Mouse (Mus musculus) small intestine, adult 2 months (tissue): Measurements from ENCODE around the gene Kirrel3. TPM values are rescaled to one million over a fixed set of nuclear protein-coding genes. Genes with fewer than 3 reads are reported as not detected.

ENCODE experiments used
- H3K27ac ChIP-seq: fragments of 200-500 bp; 2 replicates; pipeline ENCODE4 v1.5.1; 2012; ENCODE audit warnings: low read depth, low read length, control low read depth, inconsistent platforms; ENCODE audit not compliant: insufficient read depth
- H3K27me3 ChIP-seq: fragments of 200-500 bp; 2 replicates; pipeline ENCODE4 v1.6.1; 2012; ENCODE audit warnings: mild to moderate bottlenecking, moderate library complexity, low read length, inconsistent platforms; ENCODE audit not compliant: control insufficient read depth, insufficient read depth
- H3K36me3 ChIP-seq: fragments of 200-500 bp; 2 replicates; pipeline ENCODE4 v1.6.1; 2012; ENCODE audit warnings: mild to moderate bottlenecking, low read length, control low read depth, inconsistent platforms; ENCODE audit not compliant: control insufficient read depth, insufficient read depth
- H3K4me1 ChIP-seq: fragments of 200-500 bp; 2 replicates; pipeline ENCODE4 v1.6.1; 2012; ENCODE audit warnings: low read length, inconsistent platforms, mixed read lengths; ENCODE audit not compliant: control insufficient read depth, insufficient read depth, insufficient read length
- H3K4me3 ChIP-seq: fragments of 200-500 bp; 2 replicates; pipeline ENCODE4 v1.5.1; 2012; ENCODE audit warnings: low read depth, mild to moderate bottlenecking, control low read depth, inconsistent platforms, low read length, moderate library complexity
- CTCF ChIP-seq: fragments of 200-500 bp; IDR thresholded peaks from 2 replicates; pipeline ENCODE4 v1.5.1; 2012; ENCODE audit warnings: low read depth, mild to moderate bottlenecking, control low read depth, inconsistent platforms, low read length, moderate library complexity, mixed read lengths; ENCODE audit not compliant: insufficient replicate concordance, insufficient read length; ENCODE audit errors: extremely low read depth
- POLR2A ChIP-seq: fragments of 200-500 bp; IDR thresholded peaks from 2 replicates; pipeline ENCODE4 v1.6.1; 2012; ENCODE audit warnings: low read depth, mild to moderate bottlenecking, control low read depth, inconsistent platforms, low read length, moderate library complexity
- whole genome bisulfite sequencing: fragments of 180-500 bp; shearing (Covaris S2); methylation state at CpG from one replicate; pipeline ENCODE4 v1.1.7; 2018; 5-methylcytosine and 5-hydroxymethylcytosine counted together
- polyA plus RNA-seq: library from polyadenylated mRNA; depleted of rRNA; stranded (reverse); fragments of >200 nt; gene quantifications from 2 replicates; pipeline ENCODE4 v1.2.3, GENCODE M21; 2012

Gene Kirrel3
- polyA plus RNA-seq, 1 experiment, result 0.22 TPM

GRCm38 (mm10) chr9:34887196-34887595 is 401.5 kb downstream of the Kirrel3 start:
- no peak for TF ChIP-seq CTCF
- TF ChIP-seq POLR2A, result no peak
- Histone ChIP-seq H3K27ac (no peak overlapping the region), H3K4me3 (no peak overlapping the region), H3K36me3 (no peaks in the 10 kb centered on the region), H3K4me1 (no peaks in the 10 kb centered on the region), H3K27me3 (no peaks in the 10 kb centered on the region)
- WGBS, result 39% methylated on average over 2 of the region's 2 CpGs

DNA sequence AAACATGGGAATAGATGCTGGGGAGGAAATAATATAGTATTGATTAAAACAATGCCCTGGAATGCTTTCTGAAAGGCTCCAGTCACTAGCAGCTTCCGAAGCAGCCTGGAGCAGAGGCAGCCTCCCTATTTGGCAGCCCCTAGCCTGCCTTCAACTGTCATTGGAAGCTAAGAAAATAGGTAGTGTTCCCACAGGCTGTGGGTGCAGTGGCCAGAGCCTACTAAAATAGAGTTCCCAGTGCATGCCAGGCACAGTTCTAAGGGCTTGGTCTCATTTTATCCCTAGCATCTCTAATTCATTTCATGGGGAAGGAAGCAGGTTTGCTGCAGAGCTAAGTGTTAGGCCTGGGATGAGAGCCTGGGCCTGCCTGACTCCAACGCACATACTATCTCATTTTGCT is 402.6 kb downstream of the Kirrel3 start:
- Histone ChIP-seq H3K4me1 (no peaks in the 10 kb centered on the region), H3K27me3 (no peaks in the 10 kb centered on the region), H3K27ac (no peak overlapping the region), H3K36me3 (no peaks in the 10 kb centered on the region), H3K4me3 (no peak overlapping the region)
- TF ChIP-seq POLR2A, result no peak
- no peak for TF ChIP-seq CTCF
- 91% methylated on average over 2 of the region's 2 CpGs for WGBS

- TF ChIP-seq CTCF (no peak), POLR2A (no peak)
- Histone ChIP-seq H3K4me1 (no peaks in the 10 kb centered on the region), H3K27me3 (no peaks in the 10 kb centered on the region), H3K27ac (no peak overlapping the region), H3K36me3 (no peaks in the 10 kb centered on the region), H3K4me3 (no peak overlapping the region)
- 82% methylated on average over 4 of the region's 4 CpGs for WGBS
Measured at GRCm38 (mm10) chr9:34901216-34901615, 415.5 kb downstream of the Kirrel3 start.

- no peak overlapping the region for H3K4me3 ChIP-seq
- 64% methylated on average over 2 of the region's 2 CpGs for WGBS
Measured at GRCm38 (mm10) chr9:34901888-34902287, 416.2 kb downstream of the Kirrel3 start.

DNA sequence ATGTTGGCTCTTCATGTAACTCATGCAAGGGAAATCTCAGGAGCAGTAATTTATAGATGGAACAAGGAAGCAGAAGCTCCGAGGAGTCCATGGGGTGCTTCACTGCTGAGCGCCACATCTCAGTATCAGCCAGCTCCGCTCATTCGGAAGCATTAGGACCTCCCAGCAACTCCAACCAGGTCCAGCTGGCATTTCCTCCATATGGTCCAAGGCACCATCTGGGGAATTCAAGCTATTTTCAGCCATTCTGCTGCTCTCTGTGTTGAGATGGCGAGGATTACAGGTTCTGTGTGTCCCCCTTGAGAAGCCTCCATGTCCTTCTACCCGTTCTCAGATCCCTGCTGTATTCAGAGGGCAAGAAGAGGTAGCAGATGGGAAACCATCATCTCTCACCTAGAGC is 419.5 kb downstream of the Kirrel3 start:
- H3K36me3 ChIP-seq, result no peaks in the 10 kb centered on the region
- no peak for TF ChIP-seq CTCF
- no peak for TF ChIP-seq POLR2A
- no peaks in the 10 kb centered on the region for H3K27me3 ChIP-seq
- H3K4me1 ChIP-seq, result no peaks in the 10 kb centered on the region
- H3K4me3 ChIP-seq, result no peak overlapping the region
- no peak overlapping the region for H3K27ac ChIP-seq
- WGBS, result 81% methylated on average over 6 of the region's 6 CpGs

More at GRCm38 (mm10) chr9:34901888-34902287, 416.2 kb downstream of the Kirrel3 start:
- no peak for TF ChIP-seq POLR2A
- no peak for TF ChIP-seq CTCF
- Histone ChIP-seq H3K27me3 (no peaks in the 10 kb centered on the region), H3K27ac (no peak overlapping the region), H3K4me1 (no peaks in the 10 kb centered on the region), H3K36me3 (no peaks in the 10 kb centered on the region)

DNA sequence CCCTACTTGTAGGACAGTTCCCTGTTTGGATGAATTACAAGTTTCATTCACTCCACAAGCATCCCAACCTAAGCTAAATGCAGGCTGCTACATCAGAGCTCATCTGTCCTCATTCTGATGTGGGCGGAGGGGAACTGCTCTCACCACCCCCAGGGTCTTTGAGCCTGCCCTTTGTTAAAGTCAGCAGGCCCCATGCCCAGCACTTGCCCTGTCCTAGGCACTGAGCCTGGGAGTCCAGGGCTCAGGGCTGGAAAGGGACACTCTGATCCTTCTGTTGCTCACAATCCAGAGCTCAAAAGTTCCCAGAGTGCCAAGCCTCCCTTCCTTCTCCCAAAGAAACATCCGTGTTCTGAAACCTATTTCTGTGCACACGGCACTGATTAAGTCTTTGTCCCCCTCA is 422.3 kb downstream of the Kirrel3 start:
- WGBS, result 89% methylated on average over 3 of the region's 3 CpGs
- H3K4me1 ChIP-seq, result no peaks in the 10 kb centered on the region
- no peak for TF ChIP-seq CTCF
- no peak overlapping the region for H3K4me3 ChIP-seq
- no peaks in the 10 kb centered on the region for H3K27me3 ChIP-seq
- no peak overlapping the region for H3K27ac ChIP-seq
- H3K36me3 ChIP-seq, result no peaks in the 10 kb centered on the region

- H3K27ac ChIP-seq, result no peak overlapping the region
- no peaks in the 10 kb centered on the region for H3K4me1 ChIP-seq
- H3K27me3 ChIP-seq, result no peaks in the 10 kb centered on the region
- 68% methylated on average over 7 of the region's 7 CpGs for WGBS
- TF ChIP-seq POLR2A (no peak), CTCF (no peak)
- H3K36me3 ChIP-seq, result no peaks in the 10 kb centered on the region
- H3K4me3 ChIP-seq, result no peak overlapping the region
Measured at GRCm38 (mm10) chr9:34911838-34912237, 426.1 kb downstream of the Kirrel3 start.
